Mouse (Mus musculus) E14TG2a.4 (cell line): ENCODE results near the gene Fam206a.

Experiments used
- CTCF ChIP-seq: conservative IDR thresholded peaks from 2 replicates; pipeline ENCODE4 v1.5.1; 2014; ENCODE audit warnings: low read length
- POU5F1 ChIP-seq: IDR thresholded peaks from 2 replicates; pipeline ENCODE4 v1.6.1; 2014; ENCODE audit warnings: low read length, borderline replicate concordance

- TF ChIP-seq CTCF (no peak), POU5F1 (no peak)
Observed at GRCm38 (mm10) chr4:56855935-56856334, 53.8 kb downstream of the Fam206a start.
